Mouse (Mus musculus) kidney, adult 2 months (tissue): ENCODE measurements around the gene Map4k3.

Experiments
- CTCF ChIP-seq: fragments of 200-500 bp; conservative IDR thresholded peaks from 2 replicates; pipeline ENCODE4 v1.5.1; 2011; ENCODE audit warnings: low read depth, mild to moderate bottlenecking, control low read depth, low read length, moderate library complexity, mixed read lengths; ENCODE audit not compliant: insufficient read depth, insufficient read length
- POLR2A ChIP-seq: fragments of 200-500 bp; IDR thresholded peaks from one replicate; pipeline ENCODE4 v1.6.1; 2011; ENCODE audit warnings: low read depth, low read length, control low read depth

DNA sequence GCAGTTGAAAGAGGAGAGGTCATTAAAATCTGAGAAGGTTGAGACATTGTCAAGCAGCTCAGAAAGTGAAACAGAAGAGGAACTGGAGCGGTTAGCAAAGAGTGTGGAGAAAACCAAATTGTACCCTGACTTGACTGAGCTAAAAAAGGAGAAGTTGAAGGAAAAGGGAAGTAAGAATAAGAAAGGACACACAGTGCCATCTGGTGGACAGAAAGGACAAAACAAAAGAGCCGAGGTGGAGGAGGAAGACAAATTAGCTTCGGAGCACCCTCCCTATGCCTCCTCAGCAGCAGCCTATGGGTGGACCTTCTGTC, 163.7 kb downstream of the Map4k3 start:
- TF ChIP-seq CTCF = 0 out of 2 replicates have a peak, but pooled peaks have one; percentile 26
- TF ChIP-seq POLR2A = no peak
